Mouse (Mus musculus) spleen, adult 2 months (tissue): ENCODE measurements around the gene Ccdc87.

Experiments
- CTCF ChIP-seq: fragments of 200-500 bp; IDR thresholded peaks from 2 replicates; pipeline ENCODE4 v1.5.1; 2011; ENCODE audit warnings: mild to moderate bottlenecking, inconsistent platforms; ENCODE audit not compliant: insufficient read depth, insufficient read length, insufficient replicate concordance; ENCODE audit errors: extremely low read depth
- POLR2A ChIP-seq: fragments of 200-500 bp; IDR thresholded peaks from 2 replicates; pipeline ENCODE4 v1.6.1; 2011; ENCODE audit warnings: low read depth, low read length, inconsistent platforms

DNA sequence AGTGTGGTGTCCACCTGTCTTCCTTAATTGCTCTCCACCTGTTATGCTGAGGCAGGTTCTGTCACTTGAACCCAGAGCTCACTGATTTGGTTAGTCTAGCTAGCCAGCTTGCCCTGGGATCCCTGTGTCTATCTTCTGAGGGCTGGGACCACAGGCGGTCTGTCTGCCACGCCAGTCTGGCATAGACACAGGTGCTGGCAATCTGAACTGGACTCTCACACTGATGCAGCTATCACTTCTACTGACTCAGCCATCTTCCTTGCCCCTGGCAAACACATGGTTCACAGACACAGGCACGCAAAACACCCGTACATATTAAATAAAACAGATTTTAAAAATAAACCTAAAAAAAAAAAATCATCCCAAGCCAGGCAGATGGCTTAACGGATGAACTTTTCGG, 2.1 kb upstream of the Ccdc87 start:
- no peak for TF ChIP-seq POLR2A
- no peak for TF ChIP-seq CTCF
